Mouse (Mus musculus): ENCODE measurements around the gene H2afb3.

DNA sequence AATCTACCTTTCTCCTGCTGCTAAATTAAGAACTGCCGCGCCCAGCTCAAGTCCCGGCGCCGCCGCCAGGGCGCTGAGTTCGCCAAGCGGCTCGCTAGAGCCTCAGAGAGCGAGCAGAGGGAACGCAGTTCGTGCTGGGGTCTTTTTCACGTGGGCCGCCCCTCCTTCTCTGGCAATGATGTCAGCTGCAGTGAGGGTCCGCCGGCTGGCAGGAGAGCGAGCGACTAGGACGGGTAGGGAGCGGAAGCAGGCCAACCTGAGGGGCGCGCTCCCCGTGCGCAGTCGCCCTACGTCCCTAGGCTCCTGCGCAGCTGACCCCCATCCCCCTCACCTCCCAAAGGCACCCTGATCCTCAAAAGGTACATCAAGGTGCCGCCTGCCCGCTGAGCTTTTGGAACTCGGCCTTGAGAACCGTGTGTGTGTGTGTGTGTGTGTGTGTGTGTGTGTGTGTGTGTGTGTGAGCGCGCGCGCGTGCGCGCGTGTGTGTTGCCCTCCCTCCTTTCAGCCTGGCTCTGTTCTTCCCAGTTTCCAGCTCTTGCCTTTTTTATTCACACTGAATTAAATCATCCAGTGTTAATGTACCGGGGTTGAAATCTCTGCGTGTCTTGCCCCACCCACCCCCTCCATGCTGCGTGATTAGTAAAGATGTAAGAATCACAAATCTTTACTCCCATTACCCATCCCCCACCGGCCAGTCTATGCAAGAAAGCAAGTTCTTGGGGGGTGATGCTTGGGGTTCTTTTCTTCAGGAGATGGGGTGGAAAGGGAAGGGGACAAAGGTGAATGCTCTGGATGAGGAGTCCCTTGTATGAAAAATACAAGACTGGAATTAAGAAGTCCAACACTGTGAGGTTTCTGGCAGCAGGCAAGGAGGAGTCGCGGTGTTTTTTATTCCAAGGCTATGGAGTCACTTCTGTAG is 19.8 kb downstream of the H2afb3 start:
- TF ChIP-seq EP300 (IDR thresholded peaks at IDR 0.05; ENCODE audit: low read depth) (no peak), CTCF (IDR thresholded peaks at IDR 0.05; ENCODE audit: low read depth) (0 out of 2 replicates have a peak, but pooled peaks have one; percentile 6)

Data from heart, postnatal 0 days (tissue).